Mouse (Mus musculus): ENCODE results near the gene Rnase2a.
"Not testable (repeated sequence)": the region's sequence is repeated elsewhere in the genome, so short reads cannot be mapped to it uniquely, and the experiment has no call there.

DNA sequence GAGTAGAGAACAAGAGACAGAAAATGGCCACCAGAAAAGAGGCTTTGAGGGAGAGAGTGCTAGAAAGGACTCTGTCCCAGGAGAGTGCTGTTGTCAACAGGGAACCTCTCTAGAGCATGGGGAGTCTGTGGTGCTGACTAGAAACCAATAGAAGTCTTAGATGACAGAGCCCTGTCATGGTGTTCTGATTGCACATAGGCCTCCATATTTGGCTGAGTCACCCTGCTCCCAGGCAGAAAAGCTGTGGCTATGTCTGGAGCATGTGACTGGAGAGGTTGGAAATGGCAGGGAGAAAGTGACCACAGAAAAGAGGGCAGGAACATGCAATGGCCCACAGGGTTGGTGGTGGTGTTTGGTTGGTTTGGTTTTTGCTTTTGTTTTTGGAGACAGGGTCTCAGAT lies 3.7 kb downstream of the Rnase2a start:
- TF ChIP-seq CTCF (IDR thresholded peaks at IDR 0.05; ENCODE audit: low read depth, low read length); POLR2A (IDR thresholded peaks at IDR 0.05; ENCODE audit: extremely low read depth, insufficient read depth, low read length): not testable (repeated sequence)

All from liver, adult 2 months (tissue).